Mouse (Mus musculus): ENCODE data around the gene Wfdc6b. TPM values are rescaled to one million over a fixed set of nuclear protein-coding genes. Genes with fewer than 3 reads are reported as not detected.

The Wfdc6b gene
- polyA plus RNA-seq, 1 experiment from 2014 or later: not detected

DNA sequence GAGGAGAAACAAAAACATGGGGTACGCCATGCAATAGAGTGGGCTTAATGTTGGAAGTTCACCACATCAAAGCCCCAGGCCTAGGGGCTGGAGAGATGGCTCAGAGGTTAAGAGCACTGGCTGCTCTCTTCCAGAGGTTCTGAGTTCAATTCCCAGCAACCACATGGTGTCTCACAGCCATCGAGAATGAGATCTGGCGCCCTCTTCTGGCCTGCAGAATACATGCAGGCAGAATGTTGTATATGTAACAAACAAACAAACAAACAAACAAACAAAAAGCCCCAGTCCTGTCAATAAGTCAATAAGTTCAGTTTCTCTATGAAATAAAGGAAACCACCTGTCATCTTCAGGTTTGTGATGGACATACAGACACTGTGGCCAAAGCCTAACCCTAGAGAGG is 13.1 kb upstream of the Wfdc6b start:
- H3K4me2 ChIP-seq (ENCODE audit: low read depth, severe bottlenecking): no peak overlapping the region
- no peaks in the 10 kb centered on the region for H3K9me3 ChIP-seq (ENCODE audit: control insufficient read depth, low read length)
- no peak for DNase-seq (ENCODE audit: low spot score)
- no peak overlapping the region for H3K9ac ChIP-seq (ENCODE audit: low read length)
- H3K4me1 ChIP-seq (ENCODE audit: control insufficient read depth, insufficient read depth, low read length): no peaks in the 10 kb centered on the region
- ATAC-seq (ENCODE audit: insufficient number of reproducible peaks, low FRiP score, low TSS enrichment, low read depth): no peak
- no peak overlapping the region for H3K4me3 ChIP-seq (ENCODE audit: low read depth, low read length)
- H3K27me3 ChIP-seq (ENCODE audit: control insufficient read depth, insufficient read depth, low read length): no peaks in the 10 kb centered on the region
- no peak overlapping the region for H3K27ac ChIP-seq (replicated peaks; ENCODE audit: low read depth, low read length)
- 75% methylated on average over 3 of the region's 3 CpGs for WGBS
- no peaks in the 10 kb centered on the region for H3K36me3 ChIP-seq (ENCODE audit: control insufficient read depth, insufficient read depth, low read length)

DNA sequence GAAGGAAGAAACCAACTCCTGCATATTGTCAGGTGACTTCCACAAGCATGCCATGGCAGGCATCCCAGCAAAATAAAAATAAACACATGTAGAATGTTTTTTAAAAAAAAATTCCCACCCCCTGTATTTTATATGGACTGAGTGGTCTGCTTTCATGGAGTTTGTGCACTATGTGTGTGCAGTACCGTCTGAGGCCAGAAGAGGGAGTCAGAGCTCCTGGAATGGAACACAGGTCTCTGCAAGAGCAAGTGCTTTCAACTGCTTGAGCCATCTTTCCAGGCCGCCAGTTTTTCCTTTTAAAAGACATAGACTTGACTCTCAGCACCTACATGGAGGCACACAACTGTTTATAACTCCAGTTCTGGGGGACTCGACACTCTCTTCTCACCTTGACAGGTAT is 9.8 kb upstream of the Wfdc6b start:
- Histone ChIP-seq H3K9ac (ENCODE audit: low read length) (no peak overlapping the region), H3K27me3 (ENCODE audit: control insufficient read depth, insufficient read depth, low read length) (no peaks in the 10 kb centered on the region), H3K4me1 (ENCODE audit: control insufficient read depth, insufficient read depth, low read length) (no peaks in the 10 kb centered on the region), H3K27ac (replicated peaks; ENCODE audit: low read depth, low read length) (no peak overlapping the region), H3K36me3 (ENCODE audit: control insufficient read depth, insufficient read depth, low read length) (no peaks in the 10 kb centered on the region), H3K4me2 (ENCODE audit: low read depth, severe bottlenecking) (no peak overlapping the region), H3K9me3 (ENCODE audit: control insufficient read depth, low read length) (no peaks in the 10 kb centered on the region), H3K4me3 (ENCODE audit: low read depth, low read length) (no peak overlapping the region)
- DNase-seq (ENCODE audit: low spot score) (no peak), ATAC-seq (ENCODE audit: insufficient number of reproducible peaks, low FRiP score, low TSS enrichment, low read depth) (no peak)
- WGBS: 90% methylated on average over 3 of the region's 3 CpGs

DNA sequence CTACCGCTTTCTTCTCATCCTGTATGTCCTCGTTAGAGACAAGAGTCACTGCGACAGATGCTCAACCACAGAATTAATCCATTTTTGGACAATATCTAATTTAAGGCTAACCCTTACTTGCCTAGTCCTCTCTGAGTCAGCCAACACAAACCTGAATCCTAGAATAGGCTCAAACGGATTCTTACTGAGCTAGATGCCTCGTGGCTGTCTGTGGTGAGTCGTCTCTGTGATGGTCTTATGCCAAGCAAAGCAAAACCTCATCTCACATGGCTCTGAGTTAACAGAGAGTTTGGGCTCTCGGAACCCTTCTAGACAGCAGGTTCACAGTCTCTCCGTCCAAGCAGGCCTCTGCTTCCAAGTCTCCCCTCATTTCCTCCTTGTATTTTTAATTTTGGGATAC is 8.9 kb upstream of the Wfdc6b start:
- DNase-seq (ENCODE audit: low spot score): no peak
- no peaks in the 10 kb centered on the region for H3K4me1 ChIP-seq (ENCODE audit: control insufficient read depth, insufficient read depth, low read length)
- no peaks in the 10 kb centered on the region for H3K36me3 ChIP-seq (ENCODE audit: control insufficient read depth, insufficient read depth, low read length)
- no peaks in the 10 kb centered on the region for H3K9me3 ChIP-seq (ENCODE audit: control insufficient read depth, low read length)
- no peak for ATAC-seq (ENCODE audit: insufficient number of reproducible peaks, low FRiP score, low TSS enrichment, low read depth)
- no peak overlapping the region for H3K4me2 ChIP-seq (ENCODE audit: low read depth, severe bottlenecking)
- no peak overlapping the region for H3K4me3 ChIP-seq (ENCODE audit: low read depth, low read length)
- H3K27me3 ChIP-seq (ENCODE audit: control insufficient read depth, insufficient read depth, low read length): no peaks in the 10 kb centered on the region
- WGBS: 89% methylated on average over 8 of the region's 8 CpGs
- no peak overlapping the region for H3K9ac ChIP-seq (ENCODE audit: low read length)
- no peak overlapping the region for H3K27ac ChIP-seq (replicated peaks; ENCODE audit: low read depth, low read length)

DNA sequence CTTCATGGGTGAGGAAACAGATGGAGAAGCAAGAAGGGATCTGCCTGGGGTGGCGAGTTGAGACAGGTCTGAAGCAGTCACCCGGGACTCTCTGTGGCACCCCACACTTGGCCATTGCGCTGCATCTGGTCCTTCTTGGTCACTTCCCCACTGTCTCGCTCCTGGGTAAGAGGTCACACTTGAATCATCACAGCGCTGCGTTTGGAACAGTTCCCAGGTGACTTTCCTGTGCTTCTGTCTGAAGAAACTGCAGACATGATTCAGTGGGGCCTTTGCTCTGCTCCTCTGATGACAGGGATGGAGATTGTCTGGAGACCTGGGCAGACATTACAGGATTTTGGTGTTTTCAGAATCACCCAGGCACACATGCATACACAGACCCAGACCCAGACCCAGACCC is 4.5 kb upstream of the Wfdc6b start:
- no peaks in the 10 kb centered on the region for H3K36me3 ChIP-seq (ENCODE audit: control insufficient read depth, insufficient read depth, low read length)
- no peaks in the 10 kb centered on the region for H3K27me3 ChIP-seq (ENCODE audit: control insufficient read depth, insufficient read depth, low read length)
- no peak overlapping the region for H3K4me2 ChIP-seq (ENCODE audit: low read depth, severe bottlenecking)
- DNase-seq (ENCODE audit: low spot score) (no peak), ATAC-seq (ENCODE audit: insufficient number of reproducible peaks, low FRiP score, low TSS enrichment, low read depth) (no peak)
- H3K9ac ChIP-seq (ENCODE audit: low read length): no peak overlapping the region
- H3K4me1 ChIP-seq (ENCODE audit: control insufficient read depth, insufficient read depth, low read length): no peaks in the 10 kb centered on the region
- 76% methylated on average over 6 of the region's 6 CpGs for WGBS
- no peak overlapping the region for H3K27ac ChIP-seq (replicated peaks; ENCODE audit: low read depth, low read length)
- no peak overlapping the region for H3K4me3 ChIP-seq (ENCODE audit: low read depth, low read length)
- H3K9me3 ChIP-seq (ENCODE audit: control insufficient read depth, low read length): no peaks in the 10 kb centered on the region

DNA sequence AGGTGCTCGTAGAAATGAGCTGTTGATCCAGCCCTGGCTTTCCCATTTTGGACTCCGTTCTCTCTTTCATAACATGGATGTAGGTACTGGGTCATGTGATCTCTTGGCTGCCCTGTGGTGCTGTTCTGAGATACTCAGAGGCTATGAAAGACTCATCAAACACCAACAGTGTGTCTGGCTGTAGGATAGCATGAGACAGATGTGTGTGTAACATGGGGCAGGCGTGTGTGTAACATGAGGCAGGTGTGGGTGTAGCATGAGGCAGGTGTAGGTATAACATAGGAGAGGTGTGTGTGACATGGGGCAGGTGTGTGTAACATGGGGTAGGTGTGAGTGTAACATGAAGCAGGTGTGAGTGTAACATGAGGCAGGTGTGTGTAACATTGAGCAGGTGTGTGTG is 2.1 kb downstream of the Wfdc6b start:
- Histone ChIP-seq H3K9me3 (ENCODE audit: control insufficient read depth, low read length) (no peaks in the 10 kb centered on the region), H3K4me3 (ENCODE audit: low read depth, low read length) (no peak overlapping the region), H3K4me1 (ENCODE audit: control insufficient read depth, insufficient read depth, low read length) (no peaks in the 10 kb centered on the region), H3K4me2 (ENCODE audit: low read depth, severe bottlenecking) (no peak overlapping the region), H3K36me3 (ENCODE audit: control insufficient read depth, insufficient read depth, low read length) (no peaks in the 10 kb centered on the region), H3K27me3 (ENCODE audit: control insufficient read depth, insufficient read depth, low read length) (no peaks in the 10 kb centered on the region), H3K9ac (ENCODE audit: low read length) (no peak overlapping the region), H3K27ac (replicated peaks; ENCODE audit: low read depth, low read length) (no peak overlapping the region)
- DNase-seq (ENCODE audit: low spot score) (no peak), ATAC-seq (ENCODE audit: insufficient number of reproducible peaks, low FRiP score, low TSS enrichment, low read depth) (no peak)
- WGBS: 82% methylated on average over 3 of the region's 3 CpGs

DNA sequence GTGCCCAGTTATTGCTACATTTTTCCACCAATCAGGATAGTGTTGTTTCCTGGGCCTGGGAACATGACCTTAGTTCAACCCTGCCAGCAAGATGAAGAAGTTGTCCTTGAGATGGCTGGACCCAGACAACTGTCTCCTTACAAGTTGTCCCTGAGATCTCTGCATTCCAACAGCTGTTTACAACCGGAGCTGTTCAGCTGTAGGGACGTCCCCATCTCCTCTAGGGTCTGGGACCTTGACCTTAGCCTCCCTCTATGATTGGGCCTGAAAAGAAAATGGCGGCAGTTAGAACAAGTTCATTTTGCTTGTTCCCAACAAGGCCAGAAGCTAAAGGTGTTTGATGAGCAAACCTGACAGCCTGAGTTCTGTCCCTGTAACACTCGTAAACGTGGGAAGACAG is 5.7 kb downstream of the Wfdc6b start:
- WGBS: 81% methylated on average over 5 of the region's 5 CpGs
- Histone ChIP-seq H3K4me1 (ENCODE audit: control insufficient read depth, insufficient read depth, low read length) (no peaks in the 10 kb centered on the region), H3K36me3 (ENCODE audit: control insufficient read depth, insufficient read depth, low read length) (no peaks in the 10 kb centered on the region), H3K4me2 (ENCODE audit: low read depth, severe bottlenecking) (no peak overlapping the region), H3K27me3 (ENCODE audit: control insufficient read depth, insufficient read depth, low read length) (no peaks in the 10 kb centered on the region), H3K27ac (replicated peaks; ENCODE audit: low read depth, low read length) (no peak overlapping the region), H3K4me3 (ENCODE audit: low read depth, low read length) (no peak overlapping the region), H3K9me3 (ENCODE audit: control insufficient read depth, low read length) (no peaks in the 10 kb centered on the region), H3K9ac (ENCODE audit: low read length) (no peak overlapping the region)
- ATAC-seq (ENCODE audit: insufficient number of reproducible peaks, low FRiP score, low TSS enrichment, low read depth) (no peak), DNase-seq (ENCODE audit: low spot score) (no peak)

DNA sequence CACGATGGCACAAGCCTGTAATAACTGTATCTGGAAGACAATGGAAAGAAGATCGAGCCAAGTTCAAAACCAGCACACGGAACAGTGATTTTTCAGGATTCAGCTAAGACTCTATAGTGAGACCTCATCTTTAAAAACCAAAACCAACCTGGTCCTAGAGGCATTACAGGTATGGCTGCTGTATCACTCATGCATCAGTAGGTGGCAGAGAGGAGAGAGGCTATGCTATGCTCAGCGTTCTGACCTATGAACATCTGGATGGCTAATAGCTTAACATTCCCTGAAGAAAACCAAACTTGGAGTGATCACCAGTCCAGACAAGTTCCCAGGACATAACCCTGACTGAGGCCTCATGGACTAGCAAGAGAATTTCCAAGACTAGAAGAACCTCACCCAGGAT is 8.5 kb downstream of the Wfdc6b start:
- DNase-seq (ENCODE audit: low spot score): no peak
- Histone ChIP-seq H3K27ac (replicated peaks; ENCODE audit: low read depth, low read length) (no peak overlapping the region), H3K4me2 (ENCODE audit: low read depth, severe bottlenecking) (no peak overlapping the region), H3K36me3 (ENCODE audit: control insufficient read depth, insufficient read depth, low read length) (no peaks in the 10 kb centered on the region), H3K4me3 (ENCODE audit: low read depth, low read length) (no peak overlapping the region), H3K9me3 (ENCODE audit: control insufficient read depth, low read length) (no peaks in the 10 kb centered on the region), H3K9ac (ENCODE audit: low read length) (no peak overlapping the region), H3K4me1 (ENCODE audit: control insufficient read depth, insufficient read depth, low read length) (no peaks in the 10 kb centered on the region), H3K27me3 (ENCODE audit: control insufficient read depth, insufficient read depth, low read length) (no peaks in the 10 kb centered on the region)
- no peak for ATAC-seq (ENCODE audit: insufficient number of reproducible peaks, low FRiP score, low TSS enrichment, low read depth)
- 78% methylated on average over 4 of the region's 4 CpGs for WGBS

DNA sequence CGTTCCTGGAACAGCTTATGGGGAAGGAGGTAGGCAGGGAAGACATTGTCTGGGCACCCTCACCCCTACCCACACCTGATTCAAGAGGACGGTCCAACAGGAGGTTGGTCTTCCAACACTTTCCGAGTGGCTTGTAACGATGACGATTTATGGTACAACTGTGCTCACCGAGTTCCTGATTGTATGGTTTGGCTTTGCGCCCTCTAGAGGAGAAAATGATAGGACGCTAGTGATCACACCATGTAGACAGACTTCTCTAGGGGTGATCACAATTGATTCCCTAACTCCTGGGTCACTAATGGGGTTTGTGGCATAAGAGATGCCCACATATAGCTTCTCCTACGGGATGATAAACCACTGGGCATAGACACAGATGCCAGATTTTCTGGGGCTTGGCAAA is 21.9 kb downstream of the Wfdc6b start:
- WGBS: 74% methylated on average over 9 of the region's 9 CpGs
- Histone ChIP-seq H3K9ac (ENCODE audit: low read length) (no peak overlapping the region), H3K36me3 (ENCODE audit: control insufficient read depth, insufficient read depth, low read length) (no peaks in the 10 kb centered on the region), H3K4me2 (ENCODE audit: low read depth, severe bottlenecking) (no peak overlapping the region), H3K27me3 (ENCODE audit: control insufficient read depth, insufficient read depth, low read length) (no peaks in the 10 kb centered on the region), H3K9me3 (ENCODE audit: control insufficient read depth, low read length) (no peaks in the 10 kb centered on the region), H3K4me1 (ENCODE audit: control insufficient read depth, insufficient read depth, low read length) (no peaks in the 10 kb centered on the region), H3K27ac (replicated peaks; ENCODE audit: low read depth, low read length) (no peak overlapping the region), H3K4me3 (ENCODE audit: low read depth, low read length) (no peak overlapping the region)
- DNase-seq (ENCODE audit: low spot score) (no peak), ATAC-seq (ENCODE audit: insufficient number of reproducible peaks, low FRiP score, low TSS enrichment, low read depth) (no peak)

DNA sequence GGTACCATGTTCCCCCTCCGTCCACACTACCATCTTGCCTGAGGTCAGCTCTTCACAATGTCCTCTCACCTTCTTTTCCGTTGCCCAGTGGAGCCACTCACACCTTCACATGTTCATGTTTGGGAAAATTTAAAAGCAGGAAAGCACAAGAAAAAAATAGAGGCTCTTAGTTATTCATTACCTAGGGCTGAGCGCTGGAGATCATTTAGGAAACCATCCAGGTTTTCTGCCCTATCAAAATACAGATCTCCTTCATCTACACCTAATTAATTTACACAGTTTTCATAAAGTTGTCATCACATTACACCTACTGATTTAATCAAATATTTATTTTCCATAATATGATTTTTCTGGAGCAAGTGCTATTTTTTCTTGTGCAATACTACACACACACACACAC is 25.4 kb downstream of the Wfdc6b start, which contains the start of gene Wfdc16:
Wfdc16 (minus strand) TSS at position 101 of the 400 bp plus-strand sequence.
- H3K4me2 ChIP-seq (ENCODE audit: low read depth, severe bottlenecking): no peak within 1 kb of the TSS
- H3K9me3 ChIP-seq (ENCODE audit: control insufficient read depth, low read length): no peaks in the 10 kb centered on the region
- no peaks in the 10 kb centered on the region for H3K4me1 ChIP-seq (ENCODE audit: control insufficient read depth, insufficient read depth, low read length)
- H3K27me3 ChIP-seq (ENCODE audit: control insufficient read depth, insufficient read depth, low read length): no peaks in the 10 kb centered on the region
- H3K27ac ChIP-seq (replicated peaks; ENCODE audit: low read depth, low read length): no peak within 1 kb of the TSS
- H3K4me3 ChIP-seq (ENCODE audit: low read depth, low read length): no peak within 1 kb of the TSS
- DNase-seq (ENCODE audit: low spot score) (no peak), ATAC-seq (ENCODE audit: insufficient number of reproducible peaks, low FRiP score, low TSS enrichment, low read depth) (no peak)
- 89% methylated on average over 3 of the region's 3 CpGs for WGBS
- no peak within 1 kb of the TSS for H3K9ac ChIP-seq (ENCODE audit: low read length)
- no peaks in the 10 kb centered on the region for H3K36me3 ChIP-seq (ENCODE audit: control insufficient read depth, insufficient read depth, low read length)

All from limb, embryonic 11.5 days (tissue).